Mouse (Mus musculus): Measurements from ENCODE around the gene Frat2. TPM values are rescaled to one million over a fixed set of nuclear protein-coding genes. Genes with fewer than 3 reads are reported as not detected.

Frat2 gene
- polyA plus RNA-seq, 1 experiment from 2014 or later, result 12.4 TPM

DNA sequence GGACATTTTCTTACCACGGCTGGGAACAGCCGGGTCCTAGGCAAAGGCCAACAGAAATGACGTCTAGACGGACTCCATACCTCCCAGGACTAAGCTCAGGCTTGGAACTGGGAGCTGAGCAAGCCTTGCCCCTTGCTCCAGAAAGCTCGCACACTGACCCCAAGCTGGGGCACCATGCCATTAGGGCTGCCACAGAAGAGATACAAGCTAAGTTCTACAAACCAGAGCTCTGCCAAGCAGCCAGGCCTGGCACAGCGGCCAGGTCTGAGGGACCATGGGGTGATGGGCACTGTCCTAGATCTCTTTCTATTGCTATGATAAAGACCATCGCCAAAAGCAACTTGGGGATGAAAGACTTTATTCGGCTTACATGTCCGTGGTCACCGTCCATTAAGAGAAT is 35.4 kb downstream of the Frat2 start:
- Histone ChIP-seq H3K4me2 (no peak overlapping the region), H3K9me3 (replicated peaks) (no peaks in the 10 kb centered on the region), H3K27ac (no peak overlapping the region), H3K27me3 (no peaks in the 10 kb centered on the region), H3K36me3 (ENCODE audit: poor library complexity, severe bottlenecking) (no peaks in the 10 kb centered on the region), H3K4me3 (no peak overlapping the region), H3K9ac (no peak overlapping the region), H3K4me1 (no peaks in the 10 kb centered on the region)
- WGBS, result 97% methylated on average over 10 of the region's 10 CpGs
- no peak for ATAC-seq

- no peak overlapping the region for H3K27ac ChIP-seq
- no peak overlapping the region for H3K4me2 ChIP-seq
- no peaks in the 10 kb centered on the region for H3K27me3 ChIP-seq
- no peak overlapping the region for H3K9ac ChIP-seq
- peaks cover 6% of the 10 kb centered on the region for H3K9me3 ChIP-seq (replicated peaks)
- H3K4me1 ChIP-seq, result no peaks in the 10 kb centered on the region
- no peaks in the 10 kb centered on the region for H3K36me3 ChIP-seq (ENCODE audit: poor library complexity, severe bottlenecking)
- 85% methylated on average over 5 of the region's 5 CpGs for WGBS
- no peak for ATAC-seq
- H3K4me3 ChIP-seq, result no peak overlapping the region
Observed at GRCm38 (mm10) chr19:41810074-41810473, 37.9 kb downstream of the Frat2 start.

DNA sequence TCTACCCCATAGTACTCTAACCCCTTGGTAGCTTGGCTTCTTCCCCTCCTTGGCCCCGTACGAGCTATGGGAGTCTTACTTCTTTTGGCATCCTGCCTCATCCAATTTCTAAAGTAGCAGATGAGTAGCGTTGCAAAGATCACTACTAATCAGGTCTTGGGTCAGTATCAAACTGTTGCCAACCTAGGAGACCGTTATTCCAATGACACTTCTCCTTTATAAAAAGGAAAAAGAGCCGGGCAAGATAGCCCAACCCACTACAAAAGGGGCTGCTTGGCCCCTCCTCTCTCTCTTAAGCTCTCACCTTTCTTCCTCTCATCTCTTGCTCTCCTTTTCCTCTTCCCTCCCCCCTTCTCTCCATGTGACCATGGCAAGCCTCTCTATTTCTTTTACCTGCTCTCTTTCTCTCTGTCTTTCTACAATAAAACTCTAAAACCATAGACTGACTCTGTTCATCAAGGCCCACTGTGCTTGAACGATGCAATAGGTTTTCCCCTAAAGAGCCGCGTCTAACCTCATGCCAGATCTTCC is 39.8 kb downstream of the Frat2 start:
- no peaks in the 10 kb centered on the region for H3K36me3 ChIP-seq (ENCODE audit: poor library complexity, severe bottlenecking)
- no peak overlapping the region for H3K4me3 ChIP-seq
- ATAC-seq, result no peak
- no peaks in the 10 kb centered on the region for H3K4me1 ChIP-seq
- H3K9ac ChIP-seq, result no peak overlapping the region
- H3K4me2 ChIP-seq, result no peak overlapping the region
- H3K27me3 ChIP-seq, result no peaks in the 10 kb centered on the region
- H3K27ac ChIP-seq, result no peak overlapping the region
- 81% methylated on average over 8 of the region's 8 CpGs for WGBS
- peaks cover 6% of the 10 kb centered on the region for H3K9me3 ChIP-seq (replicated peaks)

- 93% methylated on average over 9 of the region's 9 CpGs for WGBS
- Histone ChIP-seq H3K36me3 (ENCODE audit: poor library complexity, severe bottlenecking) (no peaks in the 10 kb centered on the region), H3K9ac (no peak overlapping the region), H3K4me2 (no peak overlapping the region), H3K27me3 (no peaks in the 10 kb centered on the region), H3K27ac (no peak overlapping the region), H3K4me1 (no peaks in the 10 kb centered on the region; the same call in 1 of the 2 replicates), H3K9me3 (replicated peaks) (peaks cover 6% of the 10 kb centered on the region), H3K4me3 (no peak overlapping the region)
- ATAC-seq, result no peak
Observed at GRCm38 (mm10) chr19:41807497-41807896, 40.4 kb downstream of the Frat2 start.

GRCm38 (mm10) chr19:41805831-41806230 is 42.1 kb downstream of the Frat2 start:
- Histone ChIP-seq H3K9ac (no peak overlapping the region), H3K9me3 (replicated peaks) (peaks cover 6% of the 10 kb centered on the region), H3K4me2 (no peak overlapping the region), H3K4me3 (no peak overlapping the region), H3K4me1 (peaks cover 5% of the 10 kb centered on the region), H3K27me3 (no peaks in the 10 kb centered on the region), H3K27ac (no peak overlapping the region), H3K36me3 (ENCODE audit: poor library complexity, severe bottlenecking) (no peaks in the 10 kb centered on the region)
- 87% methylated on average over 4 of the region's 4 CpGs for WGBS
- ATAC-seq, result no peak

GRCm38 (mm10) chr19:41803322-41803721 is 44.6 kb downstream of the Frat2 start:
- no peak overlapping the region for H3K4me2 ChIP-seq
- 51% methylated on average over 7 of the region's 7 CpGs for WGBS
- no peak for ATAC-seq

GRCm38 (mm10) chr19:41801742-41802369 is 46.1 kb downstream of the Frat2 start, which contains the start of gene Arhgap19:
TSS of gene Arhgap19 (minus strand) at chr19:41802047.
- under 1% methylated on average over 43 of the region's 48 CpGs for WGBS
- Histone ChIP-seq H3K4me2 (peak within 1 kb of the TSS; percentile 77), H3K4me3 (peak within 1 kb of the TSS; percentile 94), H3K27me3 (0 out of 2 replicates have a peak, but pooled peaks cover 2% of the 10 kb centered on the region), H3K27ac (peak within 1 kb of the TSS; percentile 33; the same call in 1 of the 2 replicates), H3K36me3 (ENCODE audit: poor library complexity, severe bottlenecking) (no peaks in the 10 kb centered on the region), H3K9ac (peak within 1 kb of the TSS; percentile 90), H3K9me3 (replicated peaks) (peaks cover 6% of the 10 kb centered on the region), H3K4me1 (peaks cover 17% of the 10 kb centered on the region)
- ATAC-seq, result peak; percentile 100

More at GRCm38 (mm10) chr19:41803322-41803721, 44.6 kb downstream of the Frat2 start:
- Histone ChIP-seq H3K4me1 (peaks cover 17% of the 10 kb centered on the region), H3K36me3 (ENCODE audit: poor library complexity, severe bottlenecking) (no peaks in the 10 kb centered on the region), H3K9me3 (replicated peaks) (peaks cover 6% of the 10 kb centered on the region), H3K4me3 (no peak overlapping the region), H3K27ac (no peak overlapping the region), H3K27me3 (0 out of 2 replicates have a peak, but pooled peaks cover 2% of the 10 kb centered on the region), H3K9ac (no peak overlapping the region)

DNA sequence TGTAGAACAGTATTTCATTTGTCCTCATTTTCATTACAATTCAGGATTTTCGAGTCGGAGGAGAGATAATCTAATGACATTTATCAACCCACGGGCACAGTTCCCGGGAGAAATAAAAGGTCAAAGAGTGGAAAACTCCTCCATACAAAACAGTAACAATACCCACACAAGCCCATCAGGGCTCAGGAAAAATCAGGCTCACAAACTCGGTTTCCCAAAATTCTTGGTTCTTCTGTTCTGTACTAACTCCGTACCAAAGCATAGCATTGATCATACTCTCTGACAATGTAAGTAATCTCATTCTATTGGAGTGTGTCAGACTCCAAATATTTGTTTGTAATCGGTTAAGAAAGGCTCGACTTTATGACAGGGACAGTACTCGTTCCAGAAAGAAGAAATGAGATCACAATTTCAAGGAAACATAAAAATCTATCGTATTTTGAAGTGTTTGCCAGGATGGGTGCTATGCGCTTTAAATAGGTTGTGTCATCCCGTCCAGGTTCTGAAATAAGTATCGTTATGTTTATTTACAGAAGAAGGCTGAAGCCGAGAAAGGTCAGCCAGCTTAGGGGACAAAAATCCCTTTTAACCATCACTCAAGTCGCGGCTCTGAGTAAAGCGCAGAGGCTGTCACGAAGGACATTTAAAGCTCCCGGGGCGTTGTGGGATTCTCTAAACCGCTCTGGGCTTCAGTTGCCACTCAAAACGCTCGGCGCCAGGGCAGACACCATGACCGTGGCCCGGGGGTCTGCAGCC is 46.8 kb downstream of the Frat2 start:
- peaks cover 17% of the 10 kb centered on the region for H3K4me1 ChIP-seq
- H3K36me3 ChIP-seq (ENCODE audit: poor library complexity, severe bottlenecking), result no peaks in the 10 kb centered on the region
- 3% methylated on average over 26 of the region's 26 CpGs for WGBS
- no peak for ATAC-seq
- peak overlapping the region; percentile 77 for H3K4me2 ChIP-seq
- H3K4me3 ChIP-seq, result peak overlapping the region; percentile 94
- H3K9me3 ChIP-seq (replicated peaks), result peaks cover 6% of the 10 kb centered on the region
- H3K27ac ChIP-seq, result peak overlapping the region; percentile 33; the same call in 1 of the 2 replicates
- 0 out of 2 replicates have a peak, but pooled peaks cover 2% of the 10 kb centered on the region for H3K27me3 ChIP-seq
- peak overlapping the region; percentile 90 for H3K9ac ChIP-seq

- no peak for ATAC-seq
- peaks cover 17% of the 10 kb centered on the region for H3K4me1 ChIP-seq
- H3K9me3 ChIP-seq (replicated peaks), result 0 out of 2 replicates have a peak, but pooled peaks cover under 1% of the 10 kb centered on the region
- H3K9ac ChIP-seq, result peak overlapping the region; percentile 90
- no peaks in the 10 kb centered on the region for H3K36me3 ChIP-seq (ENCODE audit: poor library complexity, severe bottlenecking)
- H3K4me2 ChIP-seq, result peak overlapping the region; percentile 77
- 27% methylated on average over 6 of the region's 6 CpGs for WGBS
- H3K27ac ChIP-seq, result no peak overlapping the region
- peak overlapping the region; percentile 94 for H3K4me3 ChIP-seq
- 0 out of 2 replicates have a peak, but pooled peaks cover 2% of the 10 kb centered on the region for H3K27me3 ChIP-seq
Observed at GRCm38 (mm10) chr19:41800451-41800850, 47.5 kb downstream of the Frat2 start.

DNA sequence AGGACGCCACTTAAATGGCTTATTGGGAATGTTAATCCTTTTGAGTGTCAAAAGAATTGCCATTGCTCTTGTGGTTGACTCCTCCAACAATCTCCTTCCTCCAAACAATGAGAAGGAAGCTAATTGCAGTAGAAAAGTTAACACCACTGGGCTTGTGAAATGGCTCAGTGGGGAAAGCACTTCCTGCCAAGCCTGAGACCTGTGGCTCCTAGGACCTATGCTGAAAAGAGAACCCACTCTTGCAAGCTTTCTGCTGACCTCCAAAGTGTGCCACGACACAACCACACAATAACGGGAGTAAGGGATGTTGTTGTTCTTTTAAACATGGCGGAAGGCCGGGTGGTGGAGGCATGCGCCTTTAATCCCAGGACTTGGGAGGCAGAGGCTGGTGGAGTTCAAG is 50.4 kb downstream of the Frat2 start:
- Histone ChIP-seq H3K4me3 (no peak overlapping the region), H3K27me3 (0 out of 2 replicates have a peak, but pooled peaks cover 2% of the 10 kb centered on the region), H3K4me2 (no peak overlapping the region), H3K4me1 (peaks cover 23% of the 10 kb centered on the region), H3K36me3 (ENCODE audit: poor library complexity, severe bottlenecking) (no peaks in the 10 kb centered on the region), H3K9me3 (replicated peaks) (no peaks in the 10 kb centered on the region), H3K27ac (no peak overlapping the region), H3K9ac (no peak overlapping the region)
- WGBS, result 82% methylated on average over 6 of the region's 6 CpGs
- ATAC-seq, result no peak

- Histone ChIP-seq H3K4me1 (peaks cover 23% of the 10 kb centered on the region), H3K4me3 (no peak overlapping the region), H3K9ac (no peak overlapping the region), H3K36me3 (ENCODE audit: poor library complexity, severe bottlenecking) (no peaks in the 10 kb centered on the region), H3K27ac (no peak overlapping the region), H3K27me3 (0 out of 2 replicates have a peak, but pooled peaks cover 2% of the 10 kb centered on the region), H3K9me3 (replicated peaks) (no peaks in the 10 kb centered on the region), H3K4me2 (no peak overlapping the region)
- 84% methylated on average over 12 of the region's 12 CpGs for WGBS
- ATAC-seq, result no peak
Observed at GRCm38 (mm10) chr19:41796789-41797327, 51.1 kb downstream of the Frat2 start.

Data from forebrain, embryonic 13.5 days (tissue).